Mouse (Mus musculus) hindlimb bud, embryonic 11.5 days (tissue): ENCODE measurements around the gene Lrrc8c.
"Not testable (repeated sequence)": the region's sequence is repeated elsewhere in the genome, so short reads cannot be mapped to it uniquely, and the experiment has no call there.

Experiments used
- DNase-seq: peaks from one replicate; pipeline ENCODE4 v3.0.0-alpha.2; 2012; ENCODE audit warnings: low read depth, low spot score; ENCODE audit errors: extremely low spot score

Gene Lrrc8c

DNA sequence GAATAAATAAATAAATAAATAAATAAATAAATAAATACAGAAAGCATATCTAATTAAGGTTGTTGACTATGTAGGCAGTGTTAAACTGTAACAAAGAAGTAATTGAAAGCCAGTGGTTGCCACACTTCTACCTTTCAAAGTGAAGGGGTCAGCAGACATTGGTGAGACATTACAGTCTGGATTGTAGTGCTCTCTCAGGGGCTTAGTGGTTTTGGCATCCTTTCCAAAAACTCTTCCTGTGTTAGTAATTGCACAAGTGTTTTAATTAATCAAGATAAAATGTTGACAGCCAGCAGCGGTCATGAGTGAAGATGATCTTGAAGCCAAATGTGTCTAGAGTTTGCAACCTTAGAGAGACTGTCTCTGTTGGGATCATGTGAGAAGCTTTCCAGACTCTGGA lies 110.8 kb downstream of the Lrrc8c start:
- no peak for DNase-seq

DNA sequence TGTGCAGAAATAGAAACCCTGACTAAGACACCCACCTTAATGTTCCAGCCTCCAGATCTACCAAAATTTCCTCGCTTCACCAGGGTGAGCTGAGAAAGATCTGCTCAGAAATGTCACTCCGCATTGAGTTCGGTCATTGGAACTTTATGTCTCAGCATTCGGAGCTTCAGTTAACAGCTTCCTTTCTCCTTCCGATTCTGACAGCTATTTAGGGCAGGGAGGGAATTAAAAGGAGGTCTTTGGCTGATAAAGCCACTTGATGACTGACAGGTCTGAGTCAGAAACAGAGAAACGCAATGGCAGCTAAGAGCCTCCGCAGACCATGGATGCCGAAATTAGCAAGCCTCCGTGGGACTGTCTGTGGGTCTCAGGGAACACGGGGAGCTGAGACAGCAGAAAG lies 112.9 kb downstream of the Lrrc8c start:
- DNase-seq, result no peak

DNA sequence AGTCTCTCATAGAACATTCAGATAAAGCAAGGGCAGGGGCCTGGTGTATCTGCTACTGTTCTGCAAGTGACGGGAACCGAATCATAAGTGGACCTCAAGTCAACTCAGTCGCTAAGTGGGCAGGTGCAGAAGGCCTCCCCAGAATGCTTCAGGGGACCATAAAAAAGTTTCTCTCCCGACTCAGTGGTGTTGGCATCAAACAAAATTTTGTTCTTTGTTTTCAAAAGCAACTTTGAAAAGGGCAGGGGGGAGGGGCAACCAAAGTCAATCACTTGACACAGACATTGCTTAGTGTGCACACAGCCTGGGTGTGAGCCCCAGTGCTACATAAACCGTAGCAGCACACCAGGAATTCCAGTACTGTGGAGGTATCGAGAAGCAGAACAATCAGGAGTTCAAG lies 116.4 kb downstream of the Lrrc8c start:
- DNase-seq, result no peak

DNA sequence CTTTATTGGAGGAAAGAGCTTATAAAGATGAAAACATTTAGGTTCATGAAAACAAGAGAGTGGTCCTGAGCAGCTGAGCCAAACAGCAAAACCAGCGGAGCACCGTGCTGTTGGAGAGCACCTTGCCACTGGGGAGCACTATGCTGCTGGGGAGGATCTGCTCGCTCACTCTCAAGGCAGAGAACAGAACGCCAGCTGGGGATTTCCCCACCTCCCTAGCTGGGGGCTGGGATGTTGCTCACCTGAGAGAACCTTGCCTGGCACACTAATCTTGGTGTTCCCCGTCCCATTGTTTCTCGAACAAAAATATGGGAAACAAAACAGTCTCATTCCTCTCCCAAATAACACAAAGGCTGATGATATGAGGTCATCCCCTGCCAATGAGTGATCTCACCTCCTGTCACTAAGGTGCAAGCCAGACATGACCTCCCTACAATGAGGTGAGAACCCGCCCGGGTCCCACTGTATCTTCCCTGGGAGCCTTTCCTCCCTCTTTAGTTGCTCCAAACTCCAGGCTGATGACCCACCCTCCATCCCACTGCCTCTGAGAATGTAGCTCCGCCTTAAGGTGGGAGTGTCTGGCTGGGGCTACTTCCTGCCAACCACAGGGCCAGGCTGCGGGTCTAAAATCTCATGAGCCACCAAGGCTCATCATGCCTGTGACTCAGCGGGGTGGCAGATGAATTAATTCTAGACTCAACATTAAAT lies 117.5 kb downstream of the Lrrc8c start:
- no peak for DNase-seq

DNA sequence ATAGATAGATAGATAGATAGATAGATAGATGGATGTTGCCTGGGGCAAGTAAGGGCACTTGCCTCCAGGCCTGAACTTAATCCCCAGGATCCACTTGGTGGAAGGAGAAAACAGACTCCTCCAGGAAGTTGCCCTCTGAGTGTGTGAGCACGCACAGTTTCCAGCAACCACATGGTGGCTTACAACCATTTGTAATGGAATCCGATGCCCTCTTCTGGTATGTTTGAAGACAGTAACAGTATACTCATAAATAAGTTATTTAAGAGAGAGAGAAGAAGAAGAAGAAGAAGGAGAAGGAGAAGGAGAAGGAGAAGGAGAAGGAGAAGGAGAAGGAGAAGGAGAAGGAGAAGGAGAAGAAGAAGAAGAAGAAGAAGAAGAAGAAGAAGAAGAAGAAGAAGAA lies 119.1 kb downstream of the Lrrc8c start:
- not testable (repeated sequence) for DNase-seq

DNA sequence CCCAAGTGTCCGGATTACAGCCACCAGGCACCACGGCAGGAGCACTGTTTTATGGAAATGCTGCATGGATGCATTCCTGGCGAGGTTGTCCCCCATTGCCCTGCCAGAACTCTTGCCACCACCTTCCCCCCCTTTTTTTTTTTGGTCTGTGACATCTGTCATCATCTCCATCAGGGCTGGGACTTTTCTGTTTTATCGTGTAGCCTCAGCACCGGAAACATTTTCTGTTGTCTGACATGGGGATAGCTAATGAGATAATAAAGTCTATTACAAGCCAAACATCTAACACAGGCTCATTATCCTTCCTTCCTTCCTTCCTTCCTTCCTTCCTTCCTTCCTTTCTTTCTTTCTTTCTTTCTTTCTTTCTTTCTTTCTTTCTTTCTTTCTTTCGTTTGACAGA lies 119.7 kb downstream of the Lrrc8c start:
- DNase-seq, result no peak

DNA sequence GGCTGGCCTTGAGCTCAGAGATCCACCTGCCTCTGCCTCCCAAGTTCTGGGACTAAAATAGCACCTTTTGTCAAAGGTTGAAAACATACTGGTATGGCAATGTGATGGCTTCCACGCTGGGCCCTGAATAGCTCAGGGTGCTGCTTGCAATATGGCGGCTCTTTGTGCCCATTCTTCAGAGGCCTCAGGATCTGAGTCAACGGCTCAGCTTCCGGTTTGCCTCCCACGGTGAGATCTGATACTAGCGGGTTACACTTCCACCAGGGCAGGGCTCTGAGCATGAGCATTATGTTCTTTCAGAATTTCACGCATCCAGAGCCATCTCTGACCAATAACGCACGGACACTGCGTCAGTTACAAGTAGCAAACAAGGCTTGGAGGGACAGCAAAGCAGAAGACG lies 120.2 kb downstream of the Lrrc8c start:
- no peak for DNase-seq

DNA sequence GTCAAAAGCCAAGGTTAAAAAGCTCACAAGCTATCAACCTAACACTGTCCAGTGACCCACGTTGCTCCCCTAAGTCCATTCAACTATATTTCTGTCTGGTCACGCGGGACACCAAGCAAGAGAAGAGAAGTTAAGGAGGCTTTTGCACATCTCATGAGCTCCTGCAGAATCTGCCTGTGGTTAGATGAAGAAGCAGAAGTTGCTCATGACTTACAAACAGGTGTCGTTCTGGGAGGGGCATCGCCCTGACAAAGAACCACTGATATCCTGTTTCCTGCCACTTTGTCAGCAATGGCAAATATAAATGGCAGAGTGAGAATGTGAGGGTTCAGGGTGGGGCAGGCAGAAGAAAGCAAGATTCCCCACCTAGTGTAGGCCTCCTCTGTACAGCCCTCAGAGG lies 123.3 kb downstream of the Lrrc8c start:
- no peak for DNase-seq

DNA sequence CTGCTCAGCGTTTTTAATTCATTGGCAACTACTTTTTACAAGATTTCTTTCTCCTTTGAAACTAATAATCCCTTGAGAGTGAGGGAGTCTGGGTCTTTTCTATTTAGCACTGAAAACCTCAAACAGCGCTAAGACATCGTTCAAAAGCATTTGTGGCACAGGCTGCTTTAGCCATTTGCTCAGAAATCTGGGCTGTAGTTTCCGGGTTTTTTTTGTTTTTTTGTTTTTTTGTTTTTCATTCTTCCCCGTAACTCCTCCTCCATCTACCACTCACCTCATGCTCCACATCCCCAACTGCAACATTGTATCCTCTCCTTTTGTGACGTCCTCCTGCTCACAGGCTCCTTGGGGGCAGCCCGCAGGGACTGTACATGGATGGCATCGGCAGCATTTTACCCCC lies 124.1 kb downstream of the Lrrc8c start:
- DNase-seq, result no peak

DNA sequence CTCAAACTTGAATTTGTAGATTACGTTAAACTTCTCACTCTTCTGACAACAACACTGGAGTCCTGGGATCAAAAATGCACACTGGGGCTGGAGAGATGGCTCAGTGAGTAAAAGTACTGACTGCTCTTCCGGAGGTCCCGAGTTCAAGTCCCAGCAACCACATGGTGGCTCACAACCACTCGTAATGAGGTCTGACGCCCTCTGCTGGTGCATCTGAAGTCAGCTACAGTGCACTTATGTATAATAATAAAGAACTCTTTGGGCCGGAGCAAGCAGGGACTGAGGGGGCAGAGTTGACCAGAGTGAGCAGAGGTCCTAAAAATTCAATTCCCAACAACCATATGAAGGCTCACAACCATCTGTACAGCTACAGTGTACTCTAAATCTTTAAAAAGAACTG lies 125.0 kb downstream of the Lrrc8c start:
- DNase-seq, result no peak

DNA sequence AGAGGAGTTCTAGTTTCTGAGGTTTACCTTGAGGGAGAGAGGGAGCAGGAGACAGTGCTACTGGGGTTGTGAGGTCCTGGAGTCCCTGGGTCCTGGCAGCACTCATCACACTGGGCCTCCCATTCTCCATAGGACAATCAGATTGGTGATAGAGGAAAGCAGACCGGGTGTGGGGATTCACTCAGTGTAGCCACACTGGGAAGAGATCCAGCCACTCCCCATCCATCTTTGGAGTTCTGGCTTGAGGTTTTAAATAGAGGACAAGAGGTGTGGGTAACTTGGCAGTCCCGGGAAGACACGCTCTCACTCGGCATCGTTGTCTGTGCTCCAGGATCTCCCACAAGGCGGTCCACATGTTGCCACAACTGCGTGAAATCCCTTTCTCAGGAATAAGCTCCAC lies 127.9 kb downstream of the Lrrc8c start:
- DNase-seq, result no peak

DNA sequence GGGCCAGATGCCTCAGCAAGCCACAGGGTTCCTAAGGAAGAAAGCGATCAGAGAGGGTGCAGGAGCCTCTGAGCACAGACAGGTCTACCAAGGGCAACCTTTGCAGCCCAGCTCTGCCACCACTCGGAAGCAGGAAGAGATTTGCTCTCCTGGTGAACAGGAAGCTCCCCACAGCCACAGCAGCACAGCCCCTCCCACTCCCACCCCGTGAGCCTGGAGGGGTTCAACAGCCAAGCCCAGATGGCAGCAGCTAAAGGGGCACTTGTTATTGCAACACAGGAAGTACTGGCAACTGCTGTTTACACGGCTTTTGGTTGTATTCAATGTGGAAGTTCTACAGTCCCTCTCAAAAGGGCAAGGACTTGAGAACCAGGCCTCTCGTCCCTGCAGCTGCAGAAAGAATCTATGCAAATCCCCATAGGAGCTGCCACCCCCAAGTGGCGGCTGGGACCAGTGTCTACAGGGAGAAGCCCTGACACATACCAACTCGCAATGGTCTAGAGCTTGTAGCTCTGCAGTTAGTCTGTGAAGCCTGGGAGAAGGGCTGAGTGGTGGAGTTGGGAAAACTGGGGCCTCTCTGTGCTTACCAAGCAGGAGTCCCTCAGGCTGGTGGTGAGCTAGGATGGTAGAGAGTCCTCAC lies 129.6 kb downstream of the Lrrc8c start:
- DNase-seq, result no peak

DNA sequence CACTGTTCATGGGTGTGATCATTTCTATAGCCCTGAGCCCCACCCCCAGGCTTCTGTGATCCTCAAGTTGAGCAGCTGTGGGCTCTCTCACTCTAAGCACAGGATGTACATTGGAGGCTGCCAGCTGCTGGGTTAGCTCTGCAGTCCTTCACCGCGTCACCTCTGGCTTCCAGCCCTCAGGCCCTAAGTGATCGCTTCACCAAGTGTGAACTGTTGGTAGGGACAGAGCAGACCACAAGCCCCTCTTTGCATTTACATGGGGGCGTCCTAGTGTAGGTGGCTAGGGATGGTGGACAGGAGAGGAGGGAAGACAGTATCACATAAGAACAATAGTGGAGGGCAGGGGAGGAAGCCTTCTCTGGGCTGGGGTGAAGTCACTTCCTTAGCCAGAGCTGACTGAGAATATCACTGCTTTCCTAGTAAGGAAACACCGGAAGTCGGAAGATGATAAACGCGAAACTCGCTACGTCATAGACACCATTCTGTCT lies 130.4 kb downstream of the Lrrc8c start:
- DNase-seq, result no peak

DNA sequence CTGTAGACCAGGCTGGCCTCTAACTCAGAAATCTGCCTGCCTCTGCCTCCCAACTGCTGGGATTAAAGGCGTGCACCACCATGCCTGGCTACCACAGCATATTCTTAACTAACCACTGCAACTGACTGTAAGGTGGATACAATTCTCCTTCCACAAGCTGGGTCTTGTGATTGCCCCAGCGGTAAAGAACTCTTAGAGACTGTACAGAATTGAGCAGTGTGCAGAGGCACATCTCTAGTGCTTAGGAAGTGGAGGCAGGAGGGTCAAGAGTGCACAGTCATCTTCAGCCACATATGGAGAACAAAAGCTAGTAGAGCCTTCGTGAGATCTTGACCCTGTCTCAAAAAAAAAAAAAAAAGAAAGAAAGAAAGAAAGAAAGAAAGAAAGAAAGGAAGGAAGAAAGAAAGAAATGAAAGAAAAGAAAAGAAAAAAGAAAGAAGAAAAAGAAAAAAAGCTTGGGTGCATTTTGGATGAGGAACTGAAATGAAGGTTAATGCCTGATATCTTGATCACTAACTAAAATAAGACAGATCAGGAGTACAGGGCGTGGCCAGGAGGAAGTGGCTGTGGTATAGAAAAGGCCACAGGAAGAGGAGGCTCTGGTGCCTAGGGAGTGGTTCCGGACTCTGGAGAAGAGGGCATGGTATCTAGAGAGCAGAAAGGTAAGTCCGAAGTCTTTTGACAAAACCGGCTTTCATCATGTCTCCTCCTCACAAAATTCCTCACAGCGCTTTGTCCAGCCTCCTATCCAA lies 131.7 kb downstream of the Lrrc8c start:
- DNase-seq, result no peak

DNA sequence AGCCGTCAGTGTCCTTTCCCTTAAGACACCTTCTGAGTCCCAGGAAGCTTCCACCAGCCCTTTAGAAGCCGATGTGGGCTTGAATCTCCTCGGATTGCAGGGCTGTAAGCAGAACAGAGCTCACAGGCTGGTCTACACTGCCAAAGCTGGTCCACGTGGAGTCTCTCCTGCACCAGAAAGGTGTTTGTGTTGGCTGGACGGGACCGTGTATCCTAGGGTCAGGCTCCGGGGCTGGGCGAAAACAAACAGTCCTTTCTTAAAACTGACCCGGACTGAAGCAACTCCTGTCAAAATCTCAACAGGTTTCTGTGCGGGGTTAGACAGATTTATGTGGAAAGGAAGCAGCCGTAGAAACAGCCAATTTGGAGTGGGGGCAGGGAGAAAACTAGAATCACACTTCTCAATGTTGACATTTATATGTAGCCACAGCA lies 132.4 kb downstream of the Lrrc8c start:
- DNase-seq, result no peak

DNA sequence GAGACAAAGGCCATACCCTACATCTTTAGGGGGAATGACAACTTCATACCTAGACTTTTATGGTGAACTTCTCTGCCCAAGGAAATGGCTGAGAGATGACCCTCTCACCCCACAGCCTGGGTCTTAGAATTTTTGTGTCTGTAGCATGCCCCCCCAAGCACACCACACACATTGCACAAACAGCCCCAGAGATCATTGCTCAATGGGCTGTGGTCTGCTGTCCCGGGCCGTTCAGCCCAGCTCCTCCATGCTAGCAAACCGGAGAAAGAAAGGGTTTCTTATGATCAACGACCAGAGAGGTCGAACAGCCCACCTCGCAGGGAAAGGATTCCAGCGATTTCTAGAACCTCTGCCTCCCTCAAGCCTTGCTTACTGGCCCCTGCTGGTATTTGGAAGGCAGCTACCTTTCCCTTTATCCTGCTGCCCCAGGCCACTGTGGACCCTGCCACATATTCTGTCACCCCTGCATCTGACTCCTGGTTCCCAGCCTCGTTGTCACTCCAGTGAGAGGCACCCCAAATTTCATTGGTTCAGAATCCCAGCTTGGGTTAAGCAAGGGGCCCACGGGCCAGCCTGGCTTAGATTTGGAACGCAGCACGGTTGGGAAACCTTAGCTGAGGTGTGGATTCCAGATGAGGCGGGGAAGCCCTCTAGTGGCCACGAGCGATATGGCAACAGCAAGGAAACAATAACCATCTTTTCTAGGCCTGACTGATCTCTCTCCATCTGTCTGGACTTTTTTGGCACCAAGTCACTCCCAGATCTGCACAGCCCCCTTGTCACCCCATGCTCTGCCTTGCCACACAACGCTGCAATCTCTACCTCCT lies 135.3 kb downstream of the Lrrc8c start:
- peak; percentile 42 for DNase-seq

DNA sequence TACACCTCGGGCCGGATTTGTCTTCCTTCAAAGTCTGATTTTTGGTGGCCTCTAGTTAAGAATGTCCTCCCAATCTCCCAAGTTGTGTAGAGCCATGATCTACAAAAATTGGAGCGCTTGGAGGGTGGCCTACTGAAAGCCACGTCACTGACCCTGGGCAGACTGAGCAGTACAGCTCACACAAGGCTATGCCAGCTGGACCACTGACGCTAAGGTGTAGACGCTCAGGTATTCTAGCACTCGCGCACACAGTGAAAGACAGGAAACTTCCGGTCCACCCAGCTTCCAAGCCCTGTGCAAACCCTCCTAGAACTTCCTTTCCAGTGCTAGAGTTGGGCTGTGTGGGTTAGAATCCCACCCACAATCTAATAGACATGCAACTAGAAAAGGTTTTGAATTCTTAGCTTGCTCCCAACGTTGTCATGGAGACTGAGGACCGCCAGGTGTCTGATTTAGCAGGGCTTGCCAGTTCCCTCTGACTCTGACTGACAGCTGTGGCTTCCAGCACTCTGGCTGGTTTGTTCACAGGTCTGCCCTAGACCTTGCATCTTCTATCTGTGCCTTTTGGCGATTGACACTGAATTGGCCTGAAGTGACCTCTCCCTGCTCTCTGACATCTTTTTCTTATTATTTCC lies 136.0 kb downstream of the Lrrc8c start:
- no peak for DNase-seq

DNA sequence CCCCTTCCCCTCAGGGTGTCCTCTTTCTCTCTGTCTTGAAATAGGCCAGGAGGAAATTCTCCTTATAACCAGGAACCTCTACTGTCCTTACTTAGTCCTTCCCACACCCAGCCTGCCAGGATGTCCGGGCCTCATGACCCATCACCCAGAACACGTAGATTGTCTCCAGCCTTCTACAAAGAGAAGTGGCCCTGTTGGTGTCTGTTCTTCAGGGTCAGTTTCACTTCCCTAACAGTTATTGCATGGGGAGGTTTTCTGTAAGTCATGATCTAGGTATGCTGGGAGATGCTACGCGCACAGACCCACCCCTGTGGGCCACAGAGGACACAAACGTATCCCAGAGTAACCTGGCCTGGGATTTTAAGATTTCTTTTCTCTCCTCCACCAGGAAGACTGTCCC lies 142.7 kb downstream of the Lrrc8c start:
- DNase-seq, result no peak
